Mouse (Mus musculus) A20 (cell line): ENCODE results near the gene Rnf217.

Experiments used
- DNase-seq: peaks from one replicate; pipeline ENCODE4 v3.0.0-alpha.2; 2011; ENCODE audit warnings: low read depth, low spot score

The Rnf217 gene

GRCm38 (mm10) chr10:31553302-31553701 lies 55.7 kb downstream of the Rnf217 start:
- no peak for DNase-seq

- no peak for DNase-seq
Measured at GRCm38 (mm10) chr10:31551850-31552249, 57.1 kb downstream of the Rnf217 start.

GRCm38 (mm10) chr10:31551362-31551761 lies 57.6 kb downstream of the Rnf217 start:
- no peak for DNase-seq

- no peak for DNase-seq
Measured at GRCm38 (mm10) chr10:31547156-31547555, 61.8 kb downstream of the Rnf217 start.

GRCm38 (mm10) chr10:31544149-31544942 lies 64.6 kb downstream of the Rnf217 start:
- no peak for DNase-seq

- DNase-seq, result no peak
Measured at GRCm38 (mm10) chr10:31540518-31540917, 68.5 kb downstream of the Rnf217 start.

- no peak for DNase-seq
Measured at GRCm38 (mm10) chr10:31539351-31539750, 69.6 kb downstream of the Rnf217 start.

- DNase-seq, result no peak
Measured at GRCm38 (mm10) chr10:31538721-31539120, 70.3 kb downstream of the Rnf217 start.

GRCm38 (mm10) chr10:31538243-31538642 lies 70.7 kb downstream of the Rnf217 start:
- DNase-seq, result no peak

- no peak for DNase-seq
Measured at GRCm38 (mm10) chr10:31537213-31537612, 71.8 kb downstream of the Rnf217 start.

GRCm38 (mm10) chr10:31535046-31535445 lies 73.9 kb downstream of the Rnf217 start:
- DNase-seq, result no peak

- no peak for DNase-seq
Measured at GRCm38 (mm10) chr10:31533270-31533826, 75.6 kb downstream of the Rnf217 start.

GRCm38 (mm10) chr10:31532782-31533181 lies 76.2 kb downstream of the Rnf217 start:
- no peak for DNase-seq

GRCm38 (mm10) chr10:31528297-31528984 lies 80.5 kb downstream of the Rnf217 start:
- no peak for DNase-seq

- no peak for DNase-seq
Measured at GRCm38 (mm10) chr10:31525705-31526104, 83.3 kb downstream of the Rnf217 start.

GRCm38 (mm10) chr10:31519420-31519819 lies 89.6 kb downstream of the Rnf217 start:
- no peak for DNase-seq

GRCm38 (mm10) chr10:31518210-31518609 lies 90.8 kb downstream of the Rnf217 start:
- no peak for DNase-seq

- no peak for DNase-seq
Measured at GRCm38 (mm10) chr10:31517192-31517591, 91.8 kb downstream of the Rnf217 start.

GRCm38 (mm10) chr10:31515897-31516296 lies 93.1 kb downstream of the Rnf217 start:
- no peak for DNase-seq

- DNase-seq, result no peak
Measured at GRCm38 (mm10) chr10:31504134-31504551, 104.8 kb downstream of the Rnf217 start.

- no peak for DNase-seq
Measured at GRCm38 (mm10) chr10:31503542-31504133, 105.3 kb downstream of the Rnf217 start.

GRCm38 (mm10) chr10:31501644-31502043 lies 107.3 kb downstream of the Rnf217 start:
- no peak for DNase-seq
